ENCODE assay signal across 7 mouse cellular contexts in the genomic region with DNA sequence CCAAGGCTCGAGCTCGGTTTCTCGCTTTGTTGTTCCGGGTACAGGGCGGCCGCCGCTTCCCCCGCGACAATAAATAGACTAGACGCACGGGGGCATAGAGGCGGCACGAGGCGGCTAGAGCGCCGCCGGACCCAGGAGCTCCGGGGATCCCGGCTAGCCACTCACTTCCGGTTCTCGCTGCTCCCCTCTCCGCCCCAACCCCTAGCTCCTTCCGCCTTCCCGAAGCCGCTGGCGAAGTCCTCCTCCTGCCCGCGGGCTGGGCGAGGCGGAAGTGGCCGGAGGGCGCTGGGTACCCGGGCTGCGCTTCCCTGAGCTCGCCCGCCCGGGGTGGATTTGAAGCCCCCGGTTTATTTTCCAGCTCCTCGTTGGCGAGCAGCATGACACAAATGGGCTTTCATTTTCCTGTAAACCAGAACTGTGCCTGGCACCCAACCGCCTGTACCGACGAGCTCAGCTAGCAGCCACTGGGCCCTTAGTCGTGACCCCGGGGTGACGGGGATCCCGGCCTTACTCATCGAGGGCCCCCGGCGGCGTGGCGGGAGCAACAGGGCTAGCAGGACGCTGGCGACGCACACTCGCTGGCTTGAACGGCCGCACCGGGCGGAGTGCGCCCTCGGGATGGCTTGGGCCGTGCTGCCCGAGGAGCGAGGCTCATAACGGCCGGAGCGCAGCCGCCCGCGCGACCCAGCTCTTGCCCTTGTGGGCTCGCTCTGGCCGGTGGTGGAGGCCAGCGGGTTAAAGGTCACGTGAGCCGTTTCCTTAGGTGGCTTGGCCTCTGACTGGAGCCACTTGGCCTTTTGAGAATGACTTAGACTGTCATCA. TPM values are rescaled to one million over a fixed set of nuclear protein-coding genes. Genes with fewer than 3 reads are reported as not detected.
DNase-seq lines count a peak whose midpoint lies in the region; ATAC-seq and TF ChIP-seq lines count a peak whose summit lies in the region.

A gene (minus strand): TSS at position 667 of the 822 bp plus-strand sequence.

- peaks cover 10% of the 10 kb centered on the region for H3K4me1 ChIP-seq in intestine, embryonic 15.5 days (replicated peaks)
- H3K4me1 ChIP-seq in midbrain, embryonic 10.5 days, result peaks cover 35% of the 10 kb centered on the region
- H3K4me1 ChIP-seq in small intestine, adult 2 months (ENCODE audit: control insufficient read depth, insufficient read depth, insufficient read length, low read length), result peaks cover 2% of the 10 kb centered on the region; the same call in 1 of the 2 replicates

- H3K36me3 ChIP-seq in intestine, embryonic 15.5 days, result no peaks in the 10 kb centered on the region
- 0 out of 2 replicates have a peak, but pooled peaks cover 3% of the 10 kb centered on the region for H3K36me3 ChIP-seq in midbrain, embryonic 10.5 days
- H3K36me3 ChIP-seq in small intestine, adult 2 months (ENCODE audit: control insufficient read depth, insufficient read depth, low read length), result no peaks in the 10 kb centered on the region

- H3K27me3 ChIP-seq in intestine, embryonic 15.5 days (replicated peaks), result no peaks in the 10 kb centered on the region
- H3K27me3 ChIP-seq in midbrain, embryonic 10.5 days (ENCODE audit: low read depth, poor library complexity, severe bottlenecking), result no peaks in the 10 kb centered on the region
- no peaks in the 10 kb centered on the region for H3K27me3 ChIP-seq in small intestine, adult 2 months (ENCODE audit: control insufficient read depth, insufficient read depth, low read length)

- intact Hi-C loops in gastrocnemius, postnatal 36 days (cut with DNase I), result no loop called here
- intact Hi-C loops in left cerebral cortex, postnatal 25 days (cut with DNase I), result loop anchor here (5.0 kb wide), 2 partner anchors 719 to 1056 kb away; a partner anchor contains a TSS

- peak; percentile 99 for ATAC-seq in intestine, embryonic 15.5 days

- peak within 1 kb of the TSS; percentile 87 for H3K27ac ChIP-seq in intestine, embryonic 15.5 days
- peak within 1 kb of the TSS; percentile 99 for H3K27ac ChIP-seq in midbrain, embryonic 10.5 days (replicated peaks)
- H3K27ac ChIP-seq in small intestine, adult 2 months (ENCODE audit: insufficient read depth, low read depth, low read length), result peak within 1 kb of the TSS; percentile 88

- 0 out of 2 replicates have a peak, but pooled peaks have one; percentile 14 for TF ChIP-seq CTCF in small intestine, adult 2 months (IDR thresholded peaks at IDR 0.05; ENCODE audit: extremely low read depth, insufficient read length, insufficient replicate concordance, low read depth, low read length)

- H3K4me2 ChIP-seq in intestine, embryonic 15.5 days (replicated peaks), result peak within 1 kb of the TSS; percentile 91

- under 1% methylated on average over 77 of the region's 77 CpGs for WGBS in intestine, embryonic 15.5 days
- under 1% methylated on average over 77 of the region's 77 CpGs for WGBS in midbrain, embryonic 10.5 days
- WGBS in small intestine, adult 2 months, result under 1% methylated on average over 77 of the region's 77 CpGs

- TF ChIP-seq POLR2A in small intestine, adult 2 months (IDR thresholded peaks at IDR 0.05; ENCODE audit: low read depth, low read length), result peak; percentile 98

- no peaks in the 10 kb centered on the region for H3K9me3 ChIP-seq in intestine, embryonic 15.5 days
- no peaks in the 10 kb centered on the region for H3K9me3 ChIP-seq in midbrain, embryonic 10.5 days (replicated peaks)

- H3K4me3 ChIP-seq in intestine, embryonic 15.5 days (replicated peaks), result peak within 1 kb of the TSS; percentile 98
- peak within 1 kb of the TSS; percentile 99 for H3K4me3 ChIP-seq in midbrain, embryonic 10.5 days
- peak within 1 kb of the TSS; percentile 94 for H3K4me3 ChIP-seq in small intestine, adult 2 months (ENCODE audit: low read depth, low read length)

- peak; percentile 94 for DNase-seq in adrenal gland, adult 8-10 months
- peak; percentile 90 for DNase-seq in embryo, embryonic 11.5 days (ENCODE audit: low read depth, low spot score)
- DNase-seq in gastrocnemius, postnatal 36 days, result peak; percentile 92 to 94
- peak; percentile 96 to 97 for DNase-seq in left cerebral cortex, postnatal 25 days (ENCODE audit: low spot score in 2 of 2)
- DNase-seq in midbrain, embryonic 10.5 days (ENCODE audit: low spot score), result peak; percentile 93

- H3K9ac ChIP-seq in intestine, embryonic 15.5 days, result peak within 1 kb of the TSS; percentile 94

RNA-seq across cellular contexts. Expression of the gene that starts here (rescaled TPM):
- 10 to 100 TPM; 23.9 to 27.1 (median 26.5) TPM for total RNA-seq in adrenal gland, adult 8-10 months (2022)
- total RNA-seq in gastrocnemius, postnatal 36 days (2021), result 10 to 100 TPM; 16.9 to 19.6 TPM
- 47.7 and 54.8 TPM in 2 replicates for polyA plus RNA-seq in intestine, embryonic 15.5 days (2015; fragmentation: Nextera tagmentation; extraction: Ambion mirVana)
- total RNA-seq in left cerebral cortex, postnatal 25 days (2021), result 10 to 100 TPM; 68.2 to 69.8 TPM
- polyA plus RNA-seq in midbrain, embryonic 10.5 days (2016; fragmentation: Nextera tagmentation; extraction: Ambion mirVana), result 102 and 107 TPM in 2 replicates
- 6.2 and 12.9 TPM in 2 replicates for polyA plus RNA-seq in small intestine, adult 2 months (2012; rRNA removed)

Comparison
In these comparisons a context has a peak if more than half of its experiments do, and no peak if none do; other contexts are left out.
1. Peak in every context shown above with its lines: DNase-seq, ATAC-seq, H3K4me3 ChIP-seq and H3K27ac ChIP-seq.